Mouse (Mus musculus) MEL (cell line): ENCODE results near the gene Stom.

Source experiments
- CTCF ChIP-seq, 3 experiments: IDR thresholded peaks in 2 of 3; conservative IDR thresholded peaks in 1 of 3; 2 replicates each; pipeline ENCODE4 v1.5.1; 2011 to 2012; ENCODE audit warnings: low read length in 3 of 3, low read depth in 2 of 3, mild to moderate bottlenecking in 2 of 3, improper control_type of control experiment in 1 of 3, inconsistent platforms in 1 of 3, mixed read lengths in 1 of 3, moderate library complexity in 1 of 3; ENCODE audit not compliant: control insufficient read depth in 1 of 3, insufficient read depth in 1 of 3, poor library complexity in 1 of 3, severe bottlenecking in 1 of 3
- ETS1 ChIP-seq: IDR thresholded peaks from 2 replicates; pipeline ENCODE4 v1.6.1; 2012; ENCODE audit warnings: low read depth, mild to moderate bottlenecking, inconsistent platforms, low read length, improper control_type of control experiment, moderate library complexity
- NELFE ChIP-seq: IDR thresholded peaks from 2 replicates; pipeline ENCODE4 v1.6.1; 2011; ENCODE audit warnings: low read depth, low read length, improper control_type of control experiment

- no peak for TF ChIP-seq ETS1
- no peak for TF ChIP-seq NELFE
- no peak for TF ChIP-seq CTCF (IDR thresholded peaks at IDR 0.05 in 2 of 3, conservative IDR thresholded peaks at IDR 0.05 in 1 of 3; ENCODE audit: control insufficient read depth in 1 of 3, insufficient read depth in 1 of 3, low read depth in 2 of 3, low read length in 3 of 3, poor library complexity in 1 of 3, severe bottlenecking in 1 of 3)
These were observed 8.5 kb downstream of the Stom start for GRCm38 (mm10) chr2:35328064-35328792.
